Comparison of ENCODE assay signal across 9 mouse cellular contexts in the genomic region with DNA sequence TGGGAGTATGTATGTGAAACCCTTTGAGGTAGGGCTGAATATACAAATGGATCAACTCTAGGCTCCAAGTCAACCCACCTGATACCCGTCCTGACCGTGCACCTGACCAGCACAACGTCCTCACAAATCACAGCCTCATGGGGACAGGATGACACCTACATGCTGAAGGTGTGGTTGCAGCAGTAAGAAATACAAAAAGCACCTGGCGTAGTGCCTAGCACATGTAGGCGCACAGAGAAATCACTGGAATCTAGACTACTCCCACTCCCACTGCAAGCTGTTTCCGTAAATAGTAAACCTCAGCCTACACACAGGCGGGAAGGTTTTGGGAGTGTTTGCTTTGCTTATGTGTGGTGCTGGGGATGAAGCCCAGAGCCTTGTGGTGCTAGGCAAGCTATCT.
"Had no signal": no experiment of that assay in that cellular context is flagged by ENCODE, and none has a peak within 500 bp of the region (broad histone marks: within the 10 kb centered on the region; RNA-seq: fewer than 3 reads in every experiment).

No protein-coding gene starts in this region.

- DNase-seq: kidney, adult 2 months; kidney, postnatal 25 days; layer of hippocampus, postnatal 36 days; liver; lung, adult 18-20 months; lung, postnatal 10 days; lung, postnatal 36 days; thymus, adult 18-20 months; thymus, postnatal 4 days had no signal
